Mouse (Mus musculus): ENCODE results near the gene Osbpl3.

Osbpl3 gene

GRCm38 (mm10) chr6:50399427-50400195 lies 56.4 kb downstream of the Osbpl3 start:
- DNase-seq = no peak

- no peak for DNase-seq
Measured at GRCm38 (mm10) chr6:50398324-50398723, 57.7 kb downstream of the Osbpl3 start.

- DNase-seq = no peak
Measured at GRCm38 (mm10) chr6:50397116-50397515, 58.9 kb downstream of the Osbpl3 start.

GRCm38 (mm10) chr6:50395641-50396312 lies 60.2 kb downstream of the Osbpl3 start:
- peak; percentile 71 for DNase-seq

- peak; percentile 32 for DNase-seq
Measured at GRCm38 (mm10) chr6:50394432-50394831, 61.6 kb downstream of the Osbpl3 start.

GRCm38 (mm10) chr6:50393960-50394359 lies 62.0 kb downstream of the Osbpl3 start:
- no peak for DNase-seq

- DNase-seq = no peak
Measured at GRCm38 (mm10) chr6:50391951-50392350, 64.0 kb downstream of the Osbpl3 start.

- no peak for DNase-seq
Measured at GRCm38 (mm10) chr6:50390313-50390712, 65.7 kb downstream of the Osbpl3 start.

GRCm38 (mm10) chr6:50387629-50388028 lies 68.4 kb downstream of the Osbpl3 start:
- no peak for DNase-seq

GRCm38 (mm10) chr6:50386497-50386896 lies 69.5 kb downstream of the Osbpl3 start:
- DNase-seq = no peak

GRCm38 (mm10) chr6:50385451-50386013 lies 70.5 kb downstream of the Osbpl3 start:
- no peak for DNase-seq

GRCm38 (mm10) chr6:50382711-50383110 lies 73.3 kb downstream of the Osbpl3 start:
- DNase-seq = no peak

- DNase-seq = no peak
Measured at GRCm38 (mm10) chr6:50382196-50382595, 73.8 kb downstream of the Osbpl3 start.

GRCm38 (mm10) chr6:50381504-50382091 lies 74.4 kb downstream of the Osbpl3 start:
- DNase-seq = no peak

GRCm38 (mm10) chr6:50379740-50380139 lies 76.3 kb downstream of the Osbpl3 start:
- DNase-seq = no peak

- DNase-seq = no peak
Measured at GRCm38 (mm10) chr6:50379136-50379535, 76.9 kb downstream of the Osbpl3 start.

GRCm38 (mm10) chr6:50377742-50378720 lies 78.0 kb downstream of the Osbpl3 start:
- DNase-seq = no peak

- no peak for DNase-seq
Measured at GRCm38 (mm10) chr6:50376684-50377083, 79.3 kb downstream of the Osbpl3 start.

GRCm38 (mm10) chr6:50372516-50373424 lies 83.2 kb downstream of the Osbpl3 start:
- no peak for DNase-seq

GRCm38 (mm10) chr6:50371501-50372086 lies 84.4 kb downstream of the Osbpl3 start:
- no peak for DNase-seq
